Mouse (Mus musculus) kidney, embryonic 15.5 days (tissue): ENCODE data around the gene Smarcb1. TPM values are rescaled to one million over a fixed set of nuclear protein-coding genes. Genes with fewer than 3 reads are reported as not detected.
A peak's percentile ranks its signal among the peaks of the same experiment; 100 is the strongest.
"Not testable (repeated sequence)": the region's sequence is repeated elsewhere in the genome, so short reads cannot be mapped to it uniquely, and the experiment has no call there.

Experiments used
- ATAC-seq: fragments of 200-750 bp; cut with Nextera tagmentation; replicated peaks from 2 replicates; pipeline ENCODE4 v1.8.0; 2017; ENCODE audit warnings: moderate TSS enrichment; ENCODE audit not compliant: low FRiP score
- H3K27ac ChIP-seq: fragments of 300-500 bp; sonication (generic); 2 replicates; pipeline ENCODE4 v1.5.1; 2015; ENCODE audit warnings: mild to moderate bottlenecking, inconsistent platforms
- H3K27me3 ChIP-seq: fragments of 300-500 bp; sonication (generic); 2 replicates; pipeline ENCODE4 v1.6.1; 2015; ENCODE audit warnings: inconsistent platforms
- H3K36me3 ChIP-seq: fragments of 300-500 bp; sonication (generic); 2 replicates; pipeline ENCODE4 v1.6.1; 2015; ENCODE audit warnings: inconsistent platforms
- H3K4me1 ChIP-seq: fragments of 300-500 bp; sonication (generic); 2 replicates; pipeline ENCODE4 v1.6.1; 2015; ENCODE audit warnings: inconsistent platforms
- H3K4me2 ChIP-seq: fragments of 300-500 bp; sonication (generic); 2 replicates; pipeline ENCODE4 v1.6.1; 2015; ENCODE audit warnings: moderate library complexity, mild to moderate bottlenecking, inconsistent platforms
- H3K4me3 ChIP-seq: fragments of 300-500 bp; sonication (generic); replicated peaks from 2 replicates; pipeline ENCODE4 v1.5.1; 2015; ENCODE audit warnings: mild to moderate bottlenecking, inconsistent platforms
- H3K9ac ChIP-seq: fragments of 300-500 bp; sonication (generic); 2 replicates; pipeline ENCODE4 v1.6.1; 2015; ENCODE audit warnings: mild to moderate bottlenecking, inconsistent platforms
- H3K9me3 ChIP-seq: fragments of 300-500 bp; sonication (generic); replicated peaks from 2 replicates; pipeline ENCODE4 v1.6.1; 2016; ENCODE audit warnings: inconsistent platforms
- WGBS: fragments of 180-500 bp; shearing (Covaris S2); methylation state at CpG from one replicate; pipeline ENCODE4 v1.1.7; 2015; ENCODE audit warnings: mixed read lengths; 5-methylcytosine and 5-hydroxymethylcytosine counted together
- polyA plus RNA-seq: library from polyadenylated mRNA; unstranded; fragments of >200 nt; fragmentation: Nextera tagmentation; extraction: Ambion mirVana; gene quantifications from 2 replicates; pipeline ENCODE4 v1.2.1, GENCODE M21; 2015

Gene Smarcb1
- polyA plus RNA-seq, 1 experiment from 2014 or later, result 239 TPM

DNA sequence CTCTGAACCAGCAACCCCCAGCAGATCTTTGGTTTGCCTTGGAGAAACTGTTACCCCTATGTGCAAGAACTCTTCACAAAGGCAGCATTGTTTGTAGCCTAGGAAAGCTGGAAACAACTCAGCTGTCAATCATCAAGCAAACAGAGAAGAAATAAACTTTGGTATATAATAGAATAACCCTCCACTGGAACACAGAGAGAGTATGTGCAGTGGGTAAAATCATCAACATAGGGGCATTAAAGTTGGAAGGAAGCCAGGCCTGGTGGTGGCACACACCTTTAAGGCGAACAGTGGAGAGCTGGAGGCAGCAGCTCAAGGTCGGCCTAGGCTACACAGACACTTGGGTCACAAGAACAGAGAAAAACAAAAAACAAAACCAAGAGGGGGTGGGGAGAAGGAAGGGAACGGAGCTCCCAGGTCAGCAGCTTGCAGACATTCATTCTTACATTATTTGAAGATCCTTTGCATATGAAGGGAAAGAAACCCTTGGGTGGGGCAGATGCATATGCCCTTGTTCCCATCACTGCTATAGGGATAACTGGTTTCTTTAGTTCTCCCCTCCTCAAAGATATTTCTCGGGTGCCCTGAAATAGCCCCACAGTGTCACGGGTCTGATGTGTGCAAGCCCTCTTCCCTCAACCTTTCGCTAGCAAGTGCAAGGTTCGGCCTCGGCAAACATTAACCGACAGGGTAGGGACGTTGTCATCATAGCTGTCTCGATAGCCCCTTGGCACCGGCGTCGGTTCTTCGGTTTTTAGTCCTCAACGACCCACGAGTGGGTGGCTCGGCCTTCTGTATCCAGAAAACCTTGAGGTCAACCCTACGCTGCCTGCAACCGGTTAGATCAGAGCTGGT is 39.6 kb downstream of the Smarcb1 start:
- Histone ChIP-seq H3K4me1 (peaks cover 20% of the 10 kb centered on the region), H3K27me3 (no peaks in the 10 kb centered on the region), H3K4me2 (peak overlapping the region; percentile 51), H3K36me3 (no peaks in the 10 kb centered on the region), H3K4me3 (0 out of 2 replicates have a peak overlapping the region, but pooled peaks have one; percentile 17), H3K27ac (peak overlapping the region; percentile 72), H3K9ac (no peak overlapping the region), H3K9me3 (no peaks in the 10 kb centered on the region)
- 20% methylated on average over 20 of the region's 20 CpGs for WGBS
- peak; percentile 57 for ATAC-seq

DNA sequence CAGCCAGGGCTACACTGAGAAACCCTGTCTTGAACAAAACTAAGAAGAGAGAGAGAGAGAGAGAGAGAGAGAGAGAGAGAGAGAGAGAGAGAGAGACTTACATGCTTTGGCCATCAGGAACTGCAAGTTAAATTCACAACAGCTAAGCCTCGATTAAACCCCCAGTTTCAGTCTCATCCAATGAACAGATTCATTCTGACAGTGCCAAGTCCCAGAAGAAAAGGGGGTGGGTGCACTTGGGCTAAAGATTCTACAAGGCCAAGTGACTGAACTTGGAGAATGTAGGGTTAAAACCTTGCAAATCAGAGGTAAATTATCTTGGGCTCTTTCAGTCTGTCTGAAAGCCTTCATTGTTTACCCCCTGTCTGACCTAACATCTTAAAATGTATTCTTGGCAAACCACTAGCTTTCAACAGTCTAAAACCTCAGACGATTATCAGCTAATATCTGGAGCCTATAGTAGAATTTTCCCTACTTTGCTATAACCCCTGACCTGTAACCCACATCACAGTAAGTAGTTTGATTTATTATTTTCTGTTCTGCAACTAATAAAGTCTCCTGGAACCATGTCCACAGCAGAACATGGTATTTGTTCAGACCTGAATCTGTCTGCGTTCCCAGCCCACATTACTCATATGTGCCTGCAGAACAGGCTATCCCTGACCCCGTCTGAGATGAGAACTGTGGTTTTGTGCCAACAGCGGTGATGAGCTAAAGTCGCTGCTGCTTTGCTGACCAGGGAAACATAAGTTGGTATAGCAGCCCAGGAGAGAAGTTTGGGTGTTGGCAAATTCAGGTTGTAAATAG is 40.4 kb downstream of the Smarcb1 start:
- Histone ChIP-seq H3K4me2 (no peak overlapping the region), H3K36me3 (no peaks in the 10 kb centered on the region), H3K27ac (peak overlapping the region; percentile 72; the same call in 1 of the 2 replicates), H3K27me3 (no peaks in the 10 kb centered on the region), H3K4me1 (peaks cover 20% of the 10 kb centered on the region), H3K9ac (no peak overlapping the region), H3K9me3 (no peaks in the 10 kb centered on the region), H3K4me3 (no peak overlapping the region)
- WGBS, result 61% methylated on average over 6 of the region's 6 CpGs
- no peak for ATAC-seq

DNA sequence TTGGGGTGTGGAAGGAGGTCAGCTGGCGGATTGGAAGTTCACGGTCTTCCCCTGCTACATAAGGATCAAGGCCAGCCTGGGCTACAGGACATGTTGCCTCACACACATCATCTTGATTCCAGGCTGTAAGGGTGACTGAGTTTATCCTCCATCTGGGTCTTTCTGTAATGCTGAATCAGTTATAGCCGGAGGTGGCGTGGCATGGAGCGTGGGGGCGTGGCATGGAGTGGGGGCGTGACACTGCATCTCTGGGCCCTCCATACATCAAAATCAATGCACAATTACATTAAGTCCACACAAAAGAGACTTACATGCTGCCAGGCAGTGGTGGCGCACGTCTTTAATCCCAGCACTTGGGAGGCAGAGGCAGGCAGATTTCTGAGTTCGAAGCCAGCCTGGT is 41.1 kb downstream of the Smarcb1 start:
- H3K27ac ChIP-seq, result no peak overlapping the region
- no peak overlapping the region for H3K4me3 ChIP-seq
- no peaks in the 10 kb centered on the region for H3K36me3 ChIP-seq
- no peak for ATAC-seq
- no peak overlapping the region for H3K9ac ChIP-seq
- H3K9me3 ChIP-seq, result no peaks in the 10 kb centered on the region
- 91% methylated on average over 10 of the region's 10 CpGs for WGBS
- H3K4me1 ChIP-seq, result peaks cover 20% of the 10 kb centered on the region
- H3K4me2 ChIP-seq, result no peak overlapping the region
- no peaks in the 10 kb centered on the region for H3K27me3 ChIP-seq

DNA sequence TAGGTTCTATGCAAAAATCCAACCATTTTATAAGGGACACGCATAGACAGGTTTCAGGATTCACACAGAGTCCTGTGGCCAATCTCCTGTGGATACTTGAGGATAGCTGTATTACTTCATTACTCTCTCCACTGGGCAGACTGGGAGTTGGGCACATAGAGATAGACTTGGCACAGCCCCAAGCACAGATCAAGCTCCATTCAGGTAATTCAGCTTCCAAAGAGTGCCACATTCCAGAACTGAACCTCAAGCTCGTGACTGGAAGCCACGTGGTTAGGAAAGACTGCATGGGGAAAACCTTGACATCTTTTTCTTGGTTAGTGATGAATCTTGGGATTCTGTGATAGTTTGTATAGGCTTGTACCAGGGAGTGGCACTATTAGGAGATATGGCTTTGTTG is 42.6 kb downstream of the Smarcb1 start:
- no peaks in the 10 kb centered on the region for H3K9me3 ChIP-seq
- H3K9ac ChIP-seq, result no peak overlapping the region
- no peak overlapping the region for H3K4me3 ChIP-seq
- no peaks in the 10 kb centered on the region for H3K36me3 ChIP-seq
- no peak overlapping the region for H3K27ac ChIP-seq
- peaks cover 20% of the 10 kb centered on the region for H3K4me1 ChIP-seq
- ATAC-seq, result no peak
- H3K27me3 ChIP-seq, result no peaks in the 10 kb centered on the region
- WGBS, result 91% methylated on average over 3 of the region's 3 CpGs
- no peak overlapping the region for H3K4me2 ChIP-seq

DNA sequence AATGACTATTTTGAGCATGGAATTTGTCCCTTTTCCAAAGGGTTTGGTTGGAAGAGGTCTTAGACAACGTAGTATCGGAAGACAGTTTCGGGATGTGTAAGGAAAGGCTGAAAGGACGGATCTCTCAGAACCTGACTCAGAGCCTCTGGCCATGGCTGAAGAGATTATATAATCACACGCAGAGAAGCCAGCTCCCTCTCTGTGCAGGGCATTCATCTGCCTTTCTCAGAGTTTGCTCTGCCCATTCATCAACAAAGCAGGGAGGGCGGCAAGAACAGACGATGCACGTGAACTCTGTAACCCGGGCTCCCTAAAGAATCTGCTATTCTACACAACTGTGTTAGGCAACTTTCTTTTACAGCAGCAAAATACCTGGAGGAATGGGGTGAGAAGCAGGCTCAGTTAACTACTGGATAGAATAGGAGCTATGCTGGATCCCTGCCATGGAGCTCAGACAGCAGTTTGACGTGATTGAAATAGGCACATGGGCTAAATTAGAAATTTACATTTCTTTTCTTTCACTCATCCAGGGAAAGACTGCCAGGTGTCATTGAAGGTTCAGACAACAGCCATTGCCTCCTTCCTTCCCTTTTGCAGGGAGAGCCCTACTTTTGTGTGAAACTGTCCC is 47.8 kb downstream of the Smarcb1 start:
- H3K27me3 ChIP-seq, result no peaks in the 10 kb centered on the region
- H3K4me3 ChIP-seq, result no peak overlapping the region
- no peaks in the 10 kb centered on the region for H3K36me3 ChIP-seq
- no peak for ATAC-seq
- peak overlapping the region; percentile 42; the same call in 1 of the 2 replicates for H3K9ac ChIP-seq
- no peaks in the 10 kb centered on the region for H3K9me3 ChIP-seq
- peak overlapping the region; percentile 74 for H3K4me2 ChIP-seq
- WGBS, result 41% methylated on average over 10 of the region's 10 CpGs
- peaks cover 10% of the 10 kb centered on the region for H3K4me1 ChIP-seq
- peak overlapping the region; percentile 68; the same call in 1 of the 2 replicates for H3K27ac ChIP-seq

DNA sequence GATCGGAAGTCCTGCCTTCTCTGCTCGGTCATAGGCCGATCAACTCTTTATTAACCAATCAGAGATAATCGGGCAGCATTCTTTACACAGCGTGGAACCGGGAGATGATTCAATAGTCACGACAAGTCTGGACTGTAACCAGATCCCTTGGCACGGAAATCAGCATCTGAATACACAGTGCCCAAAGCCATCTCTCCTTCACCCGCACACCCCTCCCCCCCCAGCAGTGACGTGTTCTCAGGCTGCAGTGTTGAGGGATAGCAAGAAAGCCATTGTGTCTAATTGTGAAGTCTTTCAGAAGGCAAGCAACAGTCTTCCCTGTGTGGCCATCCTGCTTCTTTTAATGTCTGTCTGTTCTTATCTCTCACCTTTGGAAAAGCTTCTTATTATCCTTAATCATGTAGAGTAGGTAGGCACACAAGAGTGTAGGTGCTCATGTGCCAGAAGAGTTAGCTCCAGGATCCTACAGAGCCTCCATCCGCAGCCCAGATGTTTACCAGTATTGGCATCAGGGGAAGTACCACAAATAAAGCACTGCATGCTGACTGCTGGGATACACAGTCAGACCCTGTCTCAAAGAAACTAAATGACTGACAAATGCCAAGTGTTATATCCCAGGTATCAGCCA is 48.4 kb downstream of the Smarcb1 start:
- peaks cover 10% of the 10 kb centered on the region for H3K4me1 ChIP-seq
- H3K4me3 ChIP-seq, result peak overlapping the region; percentile 43
- H3K27ac ChIP-seq, result peak overlapping the region; percentile 68
- peak overlapping the region; percentile 74 for H3K4me2 ChIP-seq
- H3K9ac ChIP-seq, result peak overlapping the region; percentile 42
- H3K27me3 ChIP-seq, result no peaks in the 10 kb centered on the region
- ATAC-seq, result peak; percentile 97
- no peaks in the 10 kb centered on the region for H3K9me3 ChIP-seq
- H3K36me3 ChIP-seq, result no peaks in the 10 kb centered on the region
- 3% methylated on average over 11 of the region's 11 CpGs for WGBS

DNA sequence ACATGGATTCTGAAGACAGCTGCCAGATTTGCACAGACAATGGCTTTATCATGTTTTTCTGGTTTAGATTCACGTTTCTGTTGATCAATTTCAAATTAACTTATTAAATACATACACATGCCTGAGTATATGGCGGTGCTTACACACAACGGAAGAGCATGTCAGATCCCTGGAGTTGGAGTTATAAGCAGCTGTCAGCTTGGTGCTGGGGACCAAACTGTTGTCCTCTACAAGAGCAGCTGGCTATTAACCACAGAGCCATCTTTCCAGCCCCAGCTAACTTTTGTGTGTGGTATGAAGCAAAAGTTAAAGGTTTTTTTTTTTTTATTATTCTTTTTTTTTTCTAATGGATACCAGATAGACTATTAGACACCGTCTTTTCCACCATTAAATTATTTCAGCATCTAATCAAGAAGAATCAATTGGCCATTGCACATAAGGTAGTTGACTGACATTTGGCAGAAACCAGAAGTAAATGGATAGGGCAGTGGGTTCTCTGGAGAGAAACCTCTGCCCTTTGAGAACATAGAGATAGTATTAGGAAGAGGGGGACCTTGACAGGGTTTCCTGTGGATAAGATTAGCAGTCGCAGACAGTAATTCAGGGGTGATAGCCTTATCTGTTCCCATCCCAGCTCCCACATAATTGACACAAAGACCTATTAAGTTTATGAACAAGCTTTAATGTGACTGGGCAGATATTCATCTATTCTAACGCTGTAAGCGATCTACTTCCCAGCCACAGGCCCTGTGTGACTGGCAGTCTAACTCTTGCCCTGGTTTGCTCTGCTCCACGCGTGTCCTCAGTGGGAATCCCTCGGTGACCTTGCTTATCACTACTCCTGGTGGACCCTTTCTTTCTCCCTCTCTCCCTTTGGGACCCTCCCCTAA is 49.1 kb downstream of the Smarcb1 start:
- Histone ChIP-seq H3K9me3 (no peaks in the 10 kb centered on the region), H3K36me3 (no peaks in the 10 kb centered on the region), H3K27me3 (no peaks in the 10 kb centered on the region), H3K9ac (peak overlapping the region; percentile 42; the same call in 1 of the 2 replicates), H3K4me2 (peak overlapping the region; percentile 74), H3K4me1 (peaks cover 10% of the 10 kb centered on the region), H3K27ac (peak overlapping the region; percentile 47; the same call in 1 of the 2 replicates), H3K4me3 (peak overlapping the region; percentile 43)
- ATAC-seq, result no peak
- 39% methylated on average over 10 of the region's 10 CpGs for WGBS

DNA sequence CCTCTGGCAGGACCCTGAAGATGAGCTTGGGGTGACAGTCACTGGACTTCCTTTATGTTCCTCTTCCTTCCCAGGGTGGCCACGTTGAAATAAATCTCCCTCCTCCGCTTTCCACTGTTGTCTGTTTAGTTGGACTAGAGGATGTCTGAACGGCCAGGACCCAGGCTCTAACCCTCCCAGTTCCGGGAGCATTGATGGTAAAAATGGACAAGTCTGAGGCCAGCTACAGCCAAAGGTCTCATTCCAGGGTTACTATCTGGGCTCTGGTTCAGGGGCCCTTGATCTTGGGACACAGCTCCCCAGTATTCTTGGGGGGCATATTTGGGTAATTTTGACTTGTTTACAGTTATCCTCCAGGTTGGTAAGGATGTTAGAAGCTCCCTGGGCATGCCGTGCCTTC is 59.8 kb downstream of the Smarcb1 start:
- Histone ChIP-seq H3K27me3 (no peaks in the 10 kb centered on the region), H3K4me3 (no peak overlapping the region), H3K36me3 (peaks cover 19% of the 10 kb centered on the region), H3K9ac (no peak overlapping the region), H3K27ac (no peak overlapping the region), H3K9me3 (no peaks in the 10 kb centered on the region), H3K4me1 (peaks cover 25% of the 10 kb centered on the region), H3K4me2 (no peak overlapping the region)
- no peak for ATAC-seq
- WGBS, result 74% methylated on average over 5 of the region's 5 CpGs

DNA sequence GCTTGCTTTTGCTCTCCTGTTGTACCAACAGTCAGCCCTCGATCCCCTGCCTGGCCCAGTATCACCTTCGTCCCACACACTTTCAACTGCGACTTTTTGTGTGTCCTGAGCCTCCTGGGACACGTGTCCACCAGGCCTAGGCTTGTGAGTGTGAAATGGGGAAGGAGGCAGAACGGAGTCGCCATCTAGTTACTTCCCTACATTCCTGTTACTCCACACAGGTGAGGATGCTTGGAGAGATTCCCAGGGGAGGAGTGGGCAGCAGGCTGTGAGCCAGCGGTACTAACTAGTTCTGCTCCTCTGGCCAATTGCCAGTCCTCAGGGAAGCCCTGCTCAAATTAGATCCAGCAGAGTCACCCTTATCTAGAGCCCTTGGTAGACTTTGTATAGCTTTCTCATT is 60.7 kb downstream of the Smarcb1 start:
- Histone ChIP-seq H3K4me2 (peak overlapping the region; percentile 62; the same call in 1 of the 2 replicates), H3K36me3 (peaks cover 24% of the 10 kb centered on the region), H3K9me3 (no peaks in the 10 kb centered on the region), H3K9ac (no peak overlapping the region), H3K4me3 (peak overlapping the region; percentile 78; the same call in 1 of the 2 replicates), H3K4me1 (peaks cover 25% of the 10 kb centered on the region), H3K27ac (peak overlapping the region; percentile 97), H3K27me3 (no peaks in the 10 kb centered on the region)
- WGBS, result 44% methylated on average over 7 of the region's 7 CpGs
- no peak for ATAC-seq

DNA sequence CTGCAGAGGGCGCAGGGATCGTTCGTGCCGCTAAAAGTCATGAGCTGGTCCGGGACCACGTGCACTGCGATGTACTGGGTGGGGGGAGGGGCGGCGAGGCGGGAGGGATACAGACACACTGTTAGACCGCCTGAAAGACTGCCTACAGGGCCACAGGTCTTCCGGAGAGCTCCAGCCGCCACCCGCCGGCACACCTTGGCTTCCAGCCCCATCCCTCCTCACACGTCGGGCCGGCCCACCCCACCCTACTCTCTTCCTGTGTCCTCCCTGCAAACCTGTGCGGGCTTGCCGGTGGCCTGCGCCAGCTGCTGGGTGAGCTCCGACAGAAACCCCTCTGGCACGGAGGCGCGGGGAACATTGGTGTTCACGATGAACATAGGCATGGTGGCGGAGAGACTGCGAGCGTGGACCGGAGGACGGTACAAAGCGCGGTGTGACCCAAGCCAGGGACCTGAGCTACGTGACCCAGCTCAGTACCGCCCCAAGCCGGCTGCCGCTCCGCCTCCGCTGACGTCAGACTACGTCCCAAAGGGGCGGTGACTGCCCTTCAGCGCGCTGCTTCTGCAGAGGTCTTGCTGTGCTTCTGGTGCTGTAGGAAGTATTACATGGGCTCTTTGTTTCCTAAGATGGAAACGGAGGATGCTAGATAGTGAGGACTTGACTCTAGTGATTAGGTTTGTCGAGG is 61.5 kb downstream of the Smarcb1 start, which contains the start of gene Mif:
Mif (minus strand) TSS at position 455 of the 685 bp plus-strand sequence.
- WGBS, result under 1% methylated on average over 46 of the region's 46 CpGs
- Histone ChIP-seq H3K36me3 (peaks cover 24% of the 10 kb centered on the region), H3K9ac (peak within 1 kb of the TSS; percentile 84), H3K4me2 (peak within 1 kb of the TSS; percentile 62), H3K4me3 (peak within 1 kb of the TSS; percentile 78), H3K27ac (peak within 1 kb of the TSS; percentile 97), H3K4me1 (peaks cover 25% of the 10 kb centered on the region)
- not testable (repeated sequence) for H3K27me3 ChIP-seq, H3K9me3 ChIP-seq
- peak; percentile 97 for ATAC-seq
